Mouse (Mus musculus) thymus, adult 2 months (tissue): ENCODE results near the gene Dicer1.

Experiments
- CTCF ChIP-seq: fragments of 200-500 bp; IDR thresholded peaks from 2 replicates; pipeline ENCODE4 v1.5.1; 2012; ENCODE audit warnings: mild to moderate bottlenecking, control low read depth, low read length, moderate library complexity, borderline replicate concordance; ENCODE audit not compliant: control insufficient read depth, poor library complexity, insufficient read depth; ENCODE audit errors: extremely low read depth
- POLR2A ChIP-seq: fragments of 200-500 bp; IDR thresholded peaks from 2 replicates; pipeline ENCODE4 v1.6.1; 2012; ENCODE audit warnings: mild to moderate bottlenecking, low read length, control low read depth, moderate library complexity; ENCODE audit not compliant: control insufficient read depth, poor library complexity, insufficient read depth; ENCODE audit errors: extremely low read depth

DNA sequence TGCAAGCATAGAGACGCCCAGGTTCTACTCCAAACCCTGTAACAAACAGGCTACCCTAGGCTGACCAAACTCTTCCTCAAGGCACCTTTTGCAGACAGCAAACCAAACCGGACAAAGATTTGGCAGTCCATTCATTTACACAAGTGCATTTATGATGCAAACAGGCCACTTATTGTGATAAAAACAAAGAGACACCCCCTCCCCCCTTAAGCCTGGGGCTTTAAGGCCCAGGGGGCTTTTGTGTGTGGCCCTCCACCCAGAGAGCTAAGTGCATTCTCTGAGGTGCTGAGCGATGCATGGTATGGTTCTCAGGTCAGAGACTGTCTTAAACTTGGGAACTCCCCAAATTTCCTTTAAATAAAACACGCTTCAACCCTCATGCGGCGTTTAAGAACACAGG lies 12.2 kb upstream of the Dicer1 start:
- TF ChIP-seq CTCF (no peak), POLR2A (no peak)
